Mouse (Mus musculus) monocyte, adult 2 months (primary cell): ENCODE data around the gene Atp8a2.

Experiments used
- DNase-seq, 2 experiments: peaks; one replicate each; pipeline ENCODE4 v3.0.0; 2022; ENCODE audit warnings: low spot score in 2 of 2, low read depth in 1 of 2

Atp8a2 gene

DNA sequence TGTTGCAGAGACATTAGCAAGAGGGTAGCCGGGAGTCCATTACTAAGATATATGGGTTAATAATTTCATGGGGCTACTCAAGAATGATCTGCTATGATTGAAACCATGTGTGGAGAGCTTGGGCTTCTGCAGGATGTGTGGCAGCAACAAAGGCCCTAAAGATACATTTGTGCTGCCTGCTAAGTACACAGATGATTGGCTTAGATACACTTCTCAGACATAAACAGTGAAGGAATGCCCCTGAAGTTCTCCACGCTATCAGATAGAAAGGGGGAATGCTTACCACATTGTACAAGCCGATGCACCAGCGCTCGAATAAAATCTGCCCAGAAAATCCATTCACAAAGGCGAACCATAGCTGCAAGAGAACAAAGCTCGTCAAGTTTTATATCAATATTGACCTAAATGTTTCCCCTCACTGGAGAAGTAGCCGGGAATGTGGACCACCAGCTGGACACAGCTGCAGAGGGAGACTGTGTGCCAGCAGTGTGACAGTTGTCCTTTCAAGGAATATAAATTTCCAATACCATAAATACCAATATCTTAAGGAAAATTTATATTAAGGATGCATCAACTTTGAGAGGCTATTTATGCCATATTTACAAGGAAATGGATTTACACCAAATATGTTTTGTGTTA is 394.9 kb downstream of the Atp8a2 start:
- no peak for DNase-seq

DNA sequence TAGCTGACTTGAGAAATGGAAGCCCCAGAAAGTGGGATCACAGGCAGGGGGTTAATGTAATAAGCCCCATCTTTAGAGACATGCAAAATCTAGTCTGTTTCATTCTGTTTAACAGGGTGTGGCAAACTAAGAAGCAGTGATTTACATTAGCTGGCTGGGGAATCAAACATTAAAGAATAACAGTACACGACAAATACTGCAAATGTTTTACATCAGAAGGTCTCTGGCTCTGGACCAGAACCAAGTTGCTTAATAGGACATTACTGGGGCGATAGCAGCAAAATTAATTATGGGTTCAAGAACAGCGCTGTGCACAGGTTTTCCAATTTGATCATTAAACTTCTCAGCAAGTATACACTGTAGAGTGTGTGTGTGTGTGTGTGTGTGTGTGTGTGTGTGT is 397.5 kb downstream of the Atp8a2 start:
- DNase-seq: no peak

DNA sequence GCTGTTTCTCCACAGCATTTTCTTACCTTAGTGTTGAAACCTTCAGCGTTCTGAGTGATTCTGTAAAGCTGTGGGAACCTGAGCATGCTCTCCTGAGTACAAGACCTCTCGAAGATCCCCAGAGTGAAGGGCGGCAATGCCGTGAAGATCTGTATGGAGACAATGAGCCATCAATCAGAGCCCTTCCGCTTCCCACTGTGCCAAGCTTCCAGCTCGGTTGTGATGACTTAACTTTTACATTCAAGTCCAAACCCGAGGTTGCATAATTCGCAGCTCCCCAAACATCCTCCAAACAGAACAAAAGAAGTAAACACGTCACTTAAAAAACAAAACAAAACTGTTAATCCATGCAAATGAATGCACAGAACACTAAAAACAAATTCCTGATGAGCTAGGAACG is 403.1 kb downstream of the Atp8a2 start:
- DNase-seq: no peak

DNA sequence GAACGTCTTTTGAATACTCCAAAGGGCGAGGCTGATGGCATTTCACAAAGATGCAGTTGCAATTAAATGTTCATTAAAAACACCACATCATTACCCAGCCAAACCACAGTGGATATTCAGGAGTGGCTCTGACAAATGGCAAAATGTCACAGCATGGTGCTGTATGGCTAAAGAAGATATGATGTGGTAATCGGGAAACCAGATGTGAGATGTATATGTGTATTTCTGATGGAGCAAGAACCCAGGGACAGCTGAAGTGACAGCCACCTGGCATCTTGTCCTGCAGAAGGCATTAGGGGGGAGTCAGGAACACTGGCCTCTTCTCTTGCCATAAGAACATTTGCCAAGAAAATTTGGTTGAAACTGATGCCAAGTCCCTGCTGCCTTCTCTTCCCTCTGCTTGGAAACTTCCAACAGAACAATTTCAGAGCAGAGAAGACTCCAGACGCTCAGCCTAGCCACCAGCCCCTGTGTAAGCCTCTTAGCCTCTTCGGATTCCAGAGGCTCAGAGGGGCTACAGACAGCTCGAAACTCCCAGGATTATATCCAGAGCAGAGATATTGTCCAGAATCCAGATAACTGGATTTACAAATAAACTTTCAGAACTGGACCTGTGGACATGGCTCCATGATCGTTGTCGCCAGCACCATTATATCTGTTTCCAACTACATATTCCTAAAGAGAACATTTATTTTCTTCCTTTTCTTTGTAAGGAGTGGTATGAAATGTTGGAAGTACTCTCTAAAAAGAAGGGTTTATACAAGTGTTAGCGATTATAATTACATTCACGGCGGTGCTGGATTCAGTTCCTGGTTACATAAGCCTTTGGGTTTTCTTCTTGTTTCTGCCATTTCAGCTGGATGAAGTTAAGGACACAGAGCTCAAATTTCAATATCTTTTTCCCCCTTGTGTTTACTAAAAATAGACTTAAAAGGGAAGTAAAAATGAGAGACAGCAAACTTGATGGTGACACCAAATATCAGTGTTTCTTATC is 413.3 kb downstream of the Atp8a2 start:
- DNase-seq: no peak

DNA sequence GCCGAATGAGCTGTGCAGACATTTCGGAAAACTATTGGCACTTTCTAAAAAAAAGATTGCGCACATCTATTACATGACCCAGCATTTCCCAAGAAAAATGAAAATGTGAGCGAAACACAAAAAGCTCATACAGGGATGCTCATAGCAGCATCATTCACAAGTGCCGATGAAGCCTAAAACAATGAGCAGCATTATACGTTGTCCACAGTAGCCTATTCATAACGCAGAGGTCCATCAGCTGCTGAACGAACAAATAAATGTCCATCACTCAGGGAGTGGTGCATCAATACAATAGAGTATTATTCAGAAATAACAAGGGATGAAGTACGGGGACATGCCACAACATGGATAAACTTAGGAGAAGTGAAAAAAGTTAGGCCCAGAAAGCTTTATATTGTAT is 416.6 kb downstream of the Atp8a2 start:
- no peak for DNase-seq

DNA sequence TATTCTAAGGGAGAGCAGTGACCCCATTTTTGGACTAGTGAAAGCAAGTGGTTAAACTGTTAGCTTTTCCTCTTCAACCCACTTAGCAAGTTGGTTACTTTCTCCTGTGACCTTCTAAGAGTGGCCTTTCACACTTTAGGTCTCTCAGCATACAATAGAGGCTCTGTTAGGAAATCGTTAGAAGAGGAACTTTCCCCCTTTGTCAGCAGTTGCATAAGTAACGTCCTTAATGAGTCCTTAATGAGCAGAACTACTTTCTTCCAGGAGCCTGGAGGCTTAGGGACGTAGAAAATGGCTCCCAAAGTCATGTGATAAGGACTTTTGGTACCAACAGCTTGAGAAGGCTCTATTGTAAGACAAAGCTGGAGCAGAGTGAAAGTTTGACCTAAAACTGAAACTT is 434.8 kb downstream of the Atp8a2 start:
- no peak for DNase-seq

DNA sequence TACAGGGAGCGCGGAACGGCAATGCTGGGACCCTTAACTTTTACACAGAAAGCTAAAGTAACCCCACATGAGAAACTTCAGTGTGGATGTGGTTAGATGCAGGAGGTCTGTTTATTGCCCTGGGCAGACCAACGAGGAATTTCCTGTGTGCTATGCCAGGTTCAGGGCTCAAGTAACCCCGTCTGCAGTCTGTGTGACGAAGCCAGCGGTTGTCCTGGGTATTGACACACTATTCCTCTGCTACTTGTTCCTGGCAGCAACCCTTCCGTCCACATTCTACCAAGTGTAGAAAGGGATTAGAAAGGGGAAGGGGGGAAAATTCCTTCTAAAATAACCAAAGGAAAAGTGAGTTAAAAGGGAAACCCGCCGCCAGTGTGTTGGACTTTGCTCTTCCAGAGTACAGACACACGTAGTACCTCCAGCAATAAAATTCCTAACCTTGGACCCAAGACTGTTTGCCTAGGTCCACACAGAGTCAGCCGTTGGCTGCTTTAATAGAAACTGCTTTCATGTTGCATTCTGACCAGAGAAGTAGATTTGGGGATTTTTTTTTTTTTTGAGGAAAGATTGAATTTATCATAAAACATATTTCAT is 437.0 kb downstream of the Atp8a2 start:
- no peak for DNase-seq

DNA sequence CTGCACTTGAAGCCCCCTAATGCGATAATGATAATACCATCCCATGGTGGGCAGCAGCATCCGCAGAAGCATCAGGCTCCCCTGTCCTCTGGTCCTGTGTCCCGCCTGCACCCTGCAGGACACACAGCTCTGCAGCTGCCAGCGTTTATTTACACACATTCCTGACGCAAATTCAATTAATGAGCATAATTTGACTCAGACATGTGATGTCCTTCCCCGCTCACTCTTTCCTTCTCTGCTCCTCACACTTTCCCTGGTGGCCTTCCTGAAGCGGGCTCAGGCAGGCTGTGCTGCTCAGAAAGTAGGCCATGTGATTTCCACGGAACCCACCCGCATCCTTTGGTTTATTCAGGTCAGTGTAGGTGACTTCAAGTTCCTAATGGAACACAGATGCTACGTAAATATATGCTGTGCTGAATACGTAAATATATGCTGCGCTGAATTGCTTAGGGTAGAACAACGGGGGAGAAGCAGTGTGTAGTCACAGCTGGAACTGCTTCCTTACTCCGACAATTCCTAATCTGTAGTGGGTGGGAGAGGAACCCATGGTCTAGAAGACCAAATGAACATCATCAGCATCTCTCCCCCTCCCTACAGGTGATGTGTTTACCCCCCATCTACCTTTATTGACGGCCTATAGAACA is 437.7 kb downstream of the Atp8a2 start:
- DNase-seq: no peak

DNA sequence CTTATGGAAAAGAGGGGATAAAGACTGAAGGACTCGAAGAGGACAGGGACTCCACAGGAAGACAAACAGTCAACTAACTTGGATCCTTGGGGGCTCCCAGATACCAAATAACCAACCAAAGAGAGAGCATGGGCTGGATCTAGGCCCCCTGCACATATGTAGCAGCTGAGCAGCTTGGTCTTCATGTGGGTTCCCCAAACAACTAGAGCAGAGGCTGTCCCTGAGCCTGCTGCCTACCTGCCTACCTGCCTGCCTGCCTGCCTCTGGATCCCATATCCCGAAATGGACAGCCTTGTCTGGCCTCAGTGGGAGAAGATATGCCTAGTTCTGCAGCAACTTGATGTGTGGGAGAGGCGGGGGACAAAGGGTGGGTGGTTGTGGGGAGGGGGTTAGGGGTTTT is 444.6 kb downstream of the Atp8a2 start:
- no peak for DNase-seq

DNA sequence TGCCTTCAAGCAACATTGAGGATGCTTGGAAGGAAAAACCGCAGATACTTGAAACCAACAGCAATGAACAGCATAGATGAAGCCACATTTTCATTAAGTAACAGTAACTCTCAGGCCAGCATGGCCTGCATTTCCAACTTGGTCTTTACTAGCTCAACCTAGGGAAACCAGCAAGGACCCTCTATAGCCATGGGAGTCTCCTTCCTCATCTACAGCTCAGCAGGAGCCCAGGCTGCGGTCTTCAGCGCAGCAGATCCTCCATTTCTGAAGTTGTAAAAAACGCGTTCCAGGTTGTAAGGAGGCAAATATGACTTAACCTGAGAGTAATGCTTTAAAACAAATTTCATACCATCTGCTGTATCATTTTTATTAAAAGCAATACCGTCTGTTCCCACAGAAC is 447.0 kb downstream of the Atp8a2 start:
- no peak for DNase-seq

DNA sequence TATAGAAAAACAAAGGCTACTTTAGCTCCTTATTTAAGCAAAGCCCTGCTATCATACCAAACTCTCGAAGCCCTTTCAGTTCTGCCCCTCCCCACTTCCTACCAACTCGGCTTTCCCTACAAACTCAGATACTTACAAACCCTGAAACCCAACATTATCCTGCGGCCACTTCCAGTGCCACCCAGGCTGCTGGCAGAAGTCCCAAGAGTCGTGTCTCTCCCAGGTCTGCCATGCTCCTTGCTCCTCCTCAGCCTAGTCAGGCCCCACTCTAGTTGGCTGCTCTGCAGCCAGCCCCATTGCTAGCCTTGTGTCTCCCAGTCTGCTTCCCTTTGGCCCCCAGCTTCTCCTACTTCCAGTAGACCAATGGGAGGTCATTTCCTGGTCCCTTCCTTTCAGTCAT is 451.3 kb downstream of the Atp8a2 start:
- no peak for DNase-seq

DNA sequence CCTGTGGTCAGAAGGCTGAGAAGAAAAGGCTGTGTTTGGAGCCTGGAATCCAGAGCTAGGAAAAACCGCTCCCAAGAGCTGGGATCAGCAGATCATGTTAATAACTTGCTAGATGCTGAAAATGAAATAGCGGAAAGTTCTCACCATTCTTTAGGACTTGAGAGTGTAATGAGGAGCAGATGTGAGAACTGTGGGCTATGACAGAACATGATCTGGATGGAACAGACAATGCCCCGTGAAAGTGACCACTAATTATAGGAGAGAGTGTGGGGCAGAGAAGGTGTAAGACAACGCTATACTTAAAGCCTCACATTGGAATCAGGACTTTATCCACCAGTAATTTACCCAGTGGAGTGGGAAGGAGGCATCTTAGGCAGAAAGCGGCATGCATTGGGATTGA is 455.2 kb downstream of the Atp8a2 start:
- no peak for DNase-seq

DNA sequence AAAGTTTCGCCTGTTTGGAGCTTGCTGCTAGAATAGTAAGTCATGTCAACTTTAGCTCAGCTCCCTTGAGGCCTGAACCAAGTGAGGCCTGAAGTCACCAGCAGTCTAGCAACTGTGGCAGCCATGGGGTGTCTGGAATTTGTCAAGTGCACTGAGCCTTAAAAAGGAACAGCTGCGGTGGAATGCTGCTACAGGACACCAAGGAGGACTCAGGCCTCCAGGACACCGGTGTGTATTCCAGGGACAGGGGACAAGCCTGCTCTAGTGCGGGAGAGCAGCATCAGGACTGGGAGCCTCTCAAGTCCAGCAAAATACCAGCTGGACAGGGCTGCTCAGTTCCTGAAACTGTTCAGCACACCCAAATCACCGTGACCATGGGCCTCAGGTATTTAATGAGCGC is 457.5 kb downstream of the Atp8a2 start:
- no peak for DNase-seq

DNA sequence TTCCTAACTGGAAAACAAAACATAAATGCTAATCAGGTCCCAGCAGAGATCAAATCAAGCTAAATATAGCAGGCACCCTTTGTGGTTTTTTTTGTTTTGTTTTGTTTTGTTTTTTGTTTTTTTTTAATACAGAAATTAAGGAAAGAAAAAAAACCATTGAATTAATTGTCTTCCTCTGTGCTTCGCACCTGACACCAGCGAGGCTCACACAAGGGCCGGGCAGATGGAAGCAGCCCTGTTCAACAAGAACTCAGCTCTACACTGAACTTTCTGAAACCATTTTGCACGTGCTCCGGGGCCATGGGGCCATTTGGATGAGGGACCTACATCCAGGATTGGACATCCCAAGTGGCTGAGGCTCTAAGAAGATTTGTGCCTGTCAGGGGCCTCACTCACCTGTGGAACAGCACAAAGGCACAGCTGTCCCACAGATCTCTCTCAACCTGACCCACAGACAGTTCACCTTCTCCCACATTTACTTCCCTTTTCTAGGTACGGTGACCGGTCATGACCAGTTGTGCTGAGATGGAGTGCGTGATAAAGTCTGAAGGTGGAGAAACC is 459.2 kb downstream of the Atp8a2 start:
- DNase-seq: no peak

DNA sequence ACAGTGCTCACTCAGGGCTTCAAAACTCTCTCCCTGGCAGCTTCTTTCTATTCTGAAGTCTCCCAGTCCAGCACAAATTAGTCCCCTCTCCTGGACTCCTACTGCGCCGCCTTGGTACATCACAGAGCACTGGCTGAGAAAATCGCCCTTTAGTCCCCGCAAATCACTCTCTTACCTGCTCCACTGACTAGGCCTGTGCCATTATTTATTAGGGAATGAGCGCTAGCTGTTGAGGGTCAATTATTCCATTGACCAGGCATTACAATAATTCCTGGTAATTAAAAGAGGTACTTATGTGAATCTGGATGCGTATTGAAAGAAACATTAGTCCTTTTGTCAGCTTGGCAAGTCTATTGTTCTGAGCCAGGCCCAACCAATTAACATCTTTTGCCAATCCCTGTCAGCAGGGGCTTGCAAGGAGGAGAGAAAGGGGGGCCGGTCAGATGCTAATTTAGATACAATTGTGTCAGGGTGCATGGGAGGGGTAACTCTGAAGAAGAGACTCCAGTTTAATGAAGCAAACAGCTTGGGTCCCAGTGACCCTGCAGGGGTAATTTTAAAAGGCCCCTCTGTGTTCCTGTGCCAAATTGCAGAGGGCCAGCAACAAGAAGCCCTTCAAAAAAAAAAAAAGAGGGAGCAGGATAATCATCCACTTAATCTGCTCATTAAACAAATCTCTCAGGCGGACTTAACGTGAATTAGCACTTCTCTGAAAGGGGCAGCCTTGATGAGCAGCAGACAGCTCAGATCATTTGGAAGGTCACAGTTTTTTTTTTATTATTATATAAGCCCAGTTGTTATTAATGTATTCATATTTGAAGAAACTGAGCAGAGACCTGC is 459.9 kb downstream of the Atp8a2 start:
- no peak for DNase-seq

DNA sequence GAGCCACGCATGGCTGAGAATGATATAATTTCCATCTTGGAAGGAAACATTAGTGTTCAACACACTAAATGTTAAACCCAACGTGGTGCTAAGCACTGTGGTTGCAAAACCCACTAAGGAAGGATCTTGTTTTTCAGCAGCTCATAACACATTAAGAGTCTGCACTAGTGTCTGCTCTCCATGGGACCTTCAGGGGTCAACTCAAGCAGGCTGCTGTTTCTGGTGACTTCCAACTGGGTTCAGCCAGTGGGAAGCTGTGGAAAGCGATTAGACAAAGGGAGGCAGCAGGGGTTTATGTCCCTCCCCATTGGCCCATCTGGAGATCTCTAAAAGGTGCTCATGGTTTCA is 467.0 kb downstream of the Atp8a2 start:
- DNase-seq: no peak

DNA sequence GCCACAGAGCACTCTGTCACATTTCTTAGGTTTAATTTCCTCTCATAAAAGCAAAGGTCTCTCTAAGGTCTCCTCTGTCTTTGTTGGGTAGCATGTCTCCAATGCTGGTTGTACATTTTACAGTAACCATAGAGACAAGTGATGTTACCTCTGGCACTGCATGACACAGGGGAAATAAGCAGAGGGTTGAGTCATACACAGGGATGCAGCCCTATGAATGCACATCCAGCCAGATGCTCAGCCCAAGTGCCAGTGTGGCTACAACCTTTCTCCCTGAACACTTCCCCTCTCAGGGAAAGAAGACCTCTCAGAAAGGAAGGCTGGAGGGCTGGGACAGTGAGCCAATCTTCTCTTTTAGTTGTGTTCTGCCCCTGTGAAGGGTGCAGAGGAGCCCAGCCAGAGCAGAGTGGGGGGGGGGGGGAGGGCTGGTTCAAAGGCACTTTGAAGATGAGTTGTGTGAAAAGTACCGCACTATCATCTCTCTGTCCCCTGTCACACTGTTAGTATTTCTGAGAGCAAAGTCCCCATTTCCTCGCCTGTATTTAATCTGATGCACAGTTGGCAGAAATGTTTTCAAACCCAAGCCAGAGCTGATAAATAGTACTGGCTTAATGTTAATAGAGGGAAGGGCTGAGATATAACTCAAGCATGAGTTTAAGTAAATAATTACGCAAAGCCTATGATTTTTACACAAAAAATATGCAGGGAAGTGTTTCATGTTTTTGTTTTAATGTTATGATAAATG is 467.5 kb downstream of the Atp8a2 start:
- DNase-seq: no peak

DNA sequence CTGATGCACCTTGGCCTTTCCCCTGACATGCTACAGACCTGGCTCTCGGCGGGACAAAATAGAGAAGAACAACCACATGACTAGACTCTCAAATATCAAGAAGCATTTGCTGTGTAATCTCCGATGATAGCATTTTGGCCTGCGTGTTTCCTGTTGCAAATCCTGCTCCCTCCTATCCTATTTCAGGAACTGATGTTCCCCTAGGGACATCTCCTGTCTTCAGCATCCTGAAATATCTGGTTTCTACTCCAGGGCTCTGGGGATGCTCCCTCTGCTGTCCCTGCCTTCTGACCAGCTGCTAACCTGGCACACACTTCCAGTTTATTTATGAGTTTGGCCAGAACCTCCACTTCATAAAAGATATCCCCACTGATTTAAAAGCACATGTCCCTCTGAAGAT is 470.0 kb downstream of the Atp8a2 start:
- no peak for DNase-seq

DNA sequence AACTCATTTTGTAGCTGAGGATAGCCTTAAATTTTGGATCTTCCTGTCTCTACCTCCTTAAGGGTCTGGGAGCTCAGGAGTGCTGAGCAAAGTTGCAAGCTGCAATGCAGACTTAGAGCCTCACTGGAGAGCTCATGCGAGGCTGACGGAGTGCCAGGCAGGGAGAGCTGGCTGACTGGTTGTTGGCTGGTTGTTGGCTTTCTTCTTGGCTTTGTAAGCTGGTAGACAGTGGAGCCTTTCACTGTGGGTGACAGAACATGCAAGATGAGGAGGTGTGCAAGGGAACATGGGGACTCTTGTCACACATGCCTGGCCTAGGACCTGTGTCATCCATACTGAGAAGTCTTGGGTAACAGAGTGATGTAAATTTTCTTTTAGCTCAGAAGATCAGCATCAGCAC is 473.8 kb downstream of the Atp8a2 start:
- DNase-seq: no peak

DNA sequence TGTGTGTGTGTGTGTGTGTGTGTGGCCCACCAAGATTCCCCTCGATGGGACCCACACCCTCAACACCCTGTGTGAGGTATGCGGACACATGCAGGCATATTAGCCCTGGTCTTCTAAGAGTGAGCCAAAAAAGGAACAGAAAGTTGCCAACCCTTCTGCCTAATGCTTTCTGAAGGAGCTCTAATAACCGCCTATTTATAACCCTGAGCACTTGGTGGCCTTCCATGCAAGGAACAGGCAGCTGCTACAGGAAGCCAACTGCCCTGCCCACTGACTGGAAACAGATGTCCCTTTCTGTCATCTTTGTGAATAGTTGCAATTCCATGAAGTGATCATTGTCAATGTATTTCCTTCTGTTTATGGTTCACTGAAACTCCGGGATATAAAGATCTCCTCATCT is 475.0 kb downstream of the Atp8a2 start:
- DNase-seq: no peak
